Mouse (Mus musculus): ENCODE measurements around the gene Bms1.

The Bms1 gene

GRCm38 (mm10) chr6:118366196-118366595 lies 53.1 kb downstream of the Bms1 start:
- no peak for DNase-seq (ENCODE audit: low spot score in 2 of 2)

- no peak for DNase-seq (ENCODE audit: low spot score in 2 of 2)
Observed at GRCm38 (mm10) chr6:118365781-118366180, 53.5 kb downstream of the Bms1 start.

- no peak for DNase-seq (ENCODE audit: low spot score in 2 of 2)
Observed at GRCm38 (mm10) chr6:118350342-118350741, 68.9 kb downstream of the Bms1 start.

- no peak for DNase-seq (ENCODE audit: low spot score in 2 of 2)
Observed at GRCm38 (mm10) chr6:118348186-118348585, 71.1 kb downstream of the Bms1 start.

GRCm38 (mm10) chr6:118347291-118347690 lies 72.0 kb downstream of the Bms1 start:
- no peak for DNase-seq (ENCODE audit: low spot score in 2 of 2)

GRCm38 (mm10) chr6:118341861-118342485 lies 77.3 kb downstream of the Bms1 start:
- no peak for DNase-seq (ENCODE audit: low spot score in 2 of 2)

- DNase-seq (ENCODE audit: low spot score in 2 of 2): no peak
Observed at GRCm38 (mm10) chr6:118337660-118338059, 81.6 kb downstream of the Bms1 start.

GRCm38 (mm10) chr6:118336541-118337480 lies 82.5 kb downstream of the Bms1 start:
- peak in 1 of 2 experiments; percentile 43 for DNase-seq (ENCODE audit: low spot score in 2 of 2)

GRCm38 (mm10) chr6:118335934-118336450 lies 83.3 kb downstream of the Bms1 start:
- DNase-seq (ENCODE audit: low spot score in 2 of 2): no peak

GRCm38 (mm10) chr6:118333861-118334260 lies 85.4 kb downstream of the Bms1 start:
- no peak for DNase-seq (ENCODE audit: low spot score in 2 of 2)

Measured in right cerebral cortex, postnatal 10 days (tissue).